In genomic region chr7:35745281-35745702, GRCm38 (mm10) we compare ENCODE assay signal across 13 mouse cellular contexts. TPM values are rescaled to one million over a fixed set of nuclear protein-coding genes. Genes with fewer than 3 reads are reported as not detected.
A peak's percentile ranks its signal among the peaks of the same experiment; 100 is the strongest.
DNase-seq lines count a peak whose midpoint lies in the region; TF ChIP-seq lines count a peak whose summit lies in the region.
"Had no signal": no experiment of that assay in that cellular context is flagged by ENCODE, and none has a peak within 500 bp of the region (broad histone marks: within the 10 kb centered on the region; RNA-seq: fewer than 3 reads in every experiment).

No protein-coding gene starts in this region.

- no peak overlapping the region for H3K27ac ChIP-seq in CH12.LX (ENCODE audit: insufficient read depth, low read depth)
- H3K27ac ChIP-seq in embryonic fibroblast, embryonic 13.5 days (ENCODE audit: insufficient read depth, low read length), result peak overlapping the region; percentile 45; the same call in 1 of the 2 replicates
- H3K27ac ChIP-seq: heart, embryonic 15.5 days; midbrain, embryonic 12.5 days had no signal

- peak; percentile 92 for TF ChIP-seq EP300 in CH12.LX (IDR thresholded peaks at IDR 0.05; ENCODE audit: low read length)

- no peak for TF ChIP-seq POLR2A in CH12.LX (IDR thresholded peaks at IDR 0.05; ENCODE audit: low read depth, low read length)
- no peak for TF ChIP-seq POLR2A in embryonic fibroblast, embryonic 13.5 days (IDR thresholded peaks at IDR 0.05; ENCODE audit: low read depth, low read length)

- intact Hi-C loops in heart, postnatal 36 days (cut with DNase I), result no loop called here

- dilution Hi-C loops in CH12.LX (cut with MboI; ENCODE audit: extremely low pct_ligation_motif_present, extremely low pct_unique_long_range_greater_than_20kb, low sequenced_read_pairs), result no loop called here

- no peaks in the 10 kb centered on the region for H3K27me3 ChIP-seq in CH12.LX (replicated peaks)
- H3K27me3 ChIP-seq: heart, embryonic 15.5 days had no signal

- DNase-seq in kidney, adult 9 months, result peak; percentile 12
- no peak for DNase-seq in kidney, postnatal 4 days
- peak; percentile 66 for DNase-seq in CH12.LX (ENCODE audit: extremely low read depth)
- peak; percentile 67 for DNase-seq in skeletal muscle tissue, adult 2 months (ENCODE audit: low read depth, low spot score)
- DNase-seq in cerebellum, adult 11-12 months, result no peak
- DNase-seq in heart, postnatal 36 days, result no peak
- DNase-seq: left cerebral cortex, postnatal 4 days; lung, postnatal 10 days; retina, postnatal 1 day; thymus, postnatal 25 days had no signal

- no peak for TF ChIP-seq RAD21 in CH12.LX (IDR thresholded peaks at IDR 0.05; ENCODE audit: low read depth, low read length)

- H3K9me3 ChIP-seq in CH12.LX (replicated peaks; ENCODE audit: low read length), result peaks cover 3% of the 10 kb centered on the region
- H3K9me3 ChIP-seq: heart, embryonic 15.5 days; midbrain, embryonic 12.5 days had no signal

- peaks cover 20 to 57% of the 10 kb centered on the region in 2 experiments for H3K4me1 ChIP-seq in CH12.LX (ENCODE audit: control insufficient read depth in 1 of 2, insufficient read depth in 2 of 2)
- H3K4me1 ChIP-seq in embryonic fibroblast, embryonic 13.5 days (ENCODE audit: control insufficient read depth, insufficient read depth, low read length), result peaks cover 7% of the 10 kb centered on the region
- H3K4me1 ChIP-seq: heart, embryonic 15.5 days had no signal

- no peak overlapping the region for H3K9ac ChIP-seq in CH12.LX (ENCODE audit: insufficient read depth, low read depth)
- H3K9ac ChIP-seq: heart, embryonic 15.5 days; midbrain, embryonic 12.5 days had no signal

- H3K36me3 ChIP-seq in CH12.LX (replicated peaks in 1 of 2; ENCODE audit: control insufficient read depth in 1 of 2, insufficient read depth in 1 of 2, low read length in 1 of 2), result peaks cover 0 to 3% of the 10 kb centered on the region in 2 experiments

- no peak overlapping the region for H3K4me2 ChIP-seq in CH12.LX (ENCODE audit: insufficient read depth, low read depth, poor library complexity, severe bottlenecking)
- H3K4me2 ChIP-seq: heart, embryonic 15.5 days; midbrain, embryonic 12.5 days had no signal

- no peaks in the 10 kb centered on the region for H3K79me2 ChIP-seq in CH12.LX (replicated peaks; ENCODE audit: control insufficient read depth, extremely low read depth, insufficient read depth, poor library complexity, severe bottlenecking)

- H3K4me3 ChIP-seq in CH12.LX (replicated peaks in 1 of 3; ENCODE audit: low read depth in 2 of 3, low read length in 2 of 3, poor library complexity in 1 of 3), result no peak overlapping the region
- no peak overlapping the region for H3K4me3 ChIP-seq in embryonic fibroblast, embryonic 13.5 days (ENCODE audit: insufficient read depth, low read length)
- H3K4me3 ChIP-seq: heart, embryonic 15.5 days; midbrain, embryonic 12.5 days had no signal

- no peak for TF ChIP-seq CTCF in CH12.LX (conservative IDR thresholded peaks at IDR 0.05 in 1 of 2, IDR thresholded peaks at IDR 0.05 in 1 of 2; ENCODE audit: low read depth in 2 of 2, low read length in 2 of 2)
- TF ChIP-seq CTCF in embryonic fibroblast, embryonic 13.5 days (IDR thresholded peaks at IDR 0.05; ENCODE audit: borderline replicate concordance, insufficient read depth, low read length), result no peak

- in situ Hi-C loops in CH12.LX (cut with MboI; ENCODE audit: low pct_ligation_motif_present, low pct_unique_long_range_greater_than_20kb, low sequenced_read_pairs), result no loop called here

TF ChIP-seq in CH12.LX, 34 proteins besides CTCF, POLR2A, EP300 and RAD21:
- TF ChIP-seq TCF12 (IDR thresholded peaks at IDR 0.05; ENCODE audit: low read depth, low read length) (peak; percentile 38; the same call in 1 of the 2 replicates), JUN (IDR thresholded peaks at IDR 0.05; ENCODE audit: insufficient read depth, low read depth, low read length) (peak; percentile 72), HCFC1 (IDR thresholded peaks at IDR 0.05; ENCODE audit: low read depth, low read length) (no peak), MEF2A (IDR thresholded peaks at IDR 0.05; ENCODE audit: borderline replicate concordance, low read depth, low read length) (peak; percentile 58), MAZ (IDR thresholded peaks at IDR 0.05; ENCODE audit: low read depth, low read length) (0 out of 2 replicates have a peak, but pooled peaks have one; percentile 24), IRF4 (IDR thresholded peaks at IDR 0.05; ENCODE audit: low read depth, low read length) (peak; percentile 94), ZMIZ1 (IDR thresholded peaks at IDR 0.05; ENCODE audit: low read depth, low read length) (no peak), MAX (IDR thresholded peaks at IDR 0.05; ENCODE audit: low read length) (peak; percentile 54; the same call in 1 of the 2 replicates), E2F4 (IDR thresholded peaks at IDR 0.05; ENCODE audit: insufficient replicate concordance, low read depth, low read length) (no peak), BHLHE40 (IDR thresholded peaks at IDR 0.05; ENCODE audit: low read depth, low read length) (peak; percentile 73), RCOR1 (conservative IDR thresholded peaks at IDR 0.05; ENCODE audit: low read depth, low read length) (peak; percentile 83), ETS1 (conservative IDR thresholded peaks at IDR 0.05; ENCODE audit: low read depth, low read length) (peak; percentile 70), UBTF (IDR thresholded peaks at IDR 0.05; ENCODE audit: low read depth, low read length) (no peak), MAFK (IDR thresholded peaks at IDR 0.05; ENCODE audit: insufficient replicate concordance, low read length) (peak; percentile 13; the same call in 1 of the 2 replicates), JUND (conservative IDR thresholded peaks at IDR 0.05; ENCODE audit: low read depth, low read length) (peak; percentile 86), CHD2 (IDR thresholded peaks at IDR 0.05; ENCODE audit: low read length) (peak; percentile 33; the same call in 1 of the 2 replicates), KAT2A (IDR thresholded peaks at IDR 0.05; ENCODE audit: insufficient replicate concordance, low read length) (no peak)

RNA-seq across cellular contexts. Expression of gene Dpy19l3, which starts 9.0 kb away (rescaled TPM):
- total RNA-seq in CH12.LX (2012; rRNA removed) (3.7 and 5.5 TPM in 2 replicates), CH12.LX (2014; rRNA removed) (5.0 and 6.2 TPM in 2 replicates)
- polyA plus RNA-seq in CH12.LX (2012; ENCODE audit: insufficient read length, low read depth), result 15.4 and 18.3 TPM in 2 replicates
- 60.8 and 68.5 TPM in 2 replicates for polyA plus RNA-seq in embryonic fibroblast, embryonic 13.5 days (2011; ENCODE audit: insufficient read length, low read depth, missing spikeins)
- total RNA-seq in heart, postnatal 36 days (2021), result 1 to 10 TPM; 3.5 to 3.7 TPM

RNA-seq across cellular contexts. Expression of gene Zfp507, which starts 57.5 kb away (rescaled TPM):
- total RNA-seq in CH12.LX (2012; rRNA removed) (19.5 and 20.1 TPM in 2 replicates), CH12.LX (2014; rRNA removed) (9.2 and 10.4 TPM in 2 replicates)
- polyA plus RNA-seq in CH12.LX (2012; ENCODE audit: insufficient read length, low read depth), result 17.9 and 19.8 TPM in 2 replicates
- polyA plus RNA-seq in embryonic fibroblast, embryonic 13.5 days (2011; ENCODE audit: insufficient read length, low read depth, missing spikeins), result 22.3 and 23.5 TPM in 2 replicates
- 10 to 100 TPM; 13.7 to 13.8 TPM for total RNA-seq in heart, postnatal 36 days (2021)

Comparison
In these comparisons a context has a peak if more than half of its experiments do, and no peak if none do; other contexts are left out.
1. DNase-seq: peak in kidney, adult 9 months (single experiment), CH12.LX (single experiment) and skeletal muscle tissue, adult 2 months (single experiment); none in kidney, postnatal 4 days (0 of 2), cerebellum, adult 11-12 months (single experiment) and heart, postnatal 36 days (0 of 2).